Mouse (Mus musculus) heart, embryonic 11.5 days (tissue): Measurements from ENCODE around the gene Gm20388. TPM values are rescaled to one million over a fixed set of nuclear protein-coding genes. Genes with fewer than 3 reads are reported as not detected.
A peak's percentile ranks its signal among the peaks of the same experiment; 100 is the strongest.

Source experiments
- ATAC-seq: fragments of 200-750 bp; cut with Nextera tagmentation; replicated peaks from 2 replicates; pipeline ENCODE4 v1.8.0; 2017; ENCODE audit warnings: moderate library complexity; ENCODE audit not compliant: insufficient number of reproducible peaks, low FRiP score, low TSS enrichment
- H3K27ac ChIP-seq: fragments of 300-500 bp; sonication (generic); 2 replicates; pipeline ENCODE4 v1.5.1; 2014; ENCODE audit warnings: mild to moderate bottlenecking, low read depth, low read length
- H3K27me3 ChIP-seq: fragments of 300-500 bp; sonication (generic); 2 replicates; pipeline ENCODE4 v1.6.1; 2014; ENCODE audit warnings: mild to moderate bottlenecking, low read length, mixed read lengths; ENCODE audit not compliant: control insufficient read depth, insufficient read depth
- H3K36me3 ChIP-seq: fragments of 300-500 bp; sonication (generic); 2 replicates; pipeline ENCODE4 v1.6.1; 2014; ENCODE audit warnings: mild to moderate bottlenecking, low read length, moderate library complexity, mixed read lengths; ENCODE audit not compliant: control insufficient read depth, insufficient read depth
- H3K4me1 ChIP-seq: fragments of 300-500 bp; sonication (generic); 2 replicates; pipeline ENCODE4 v1.6.1; 2014; ENCODE audit warnings: low read length; ENCODE audit not compliant: control insufficient read depth, insufficient read depth
- H3K4me2 ChIP-seq: fragments of 300-500 bp; sonication (generic); 2 replicates; pipeline ENCODE4 v1.6.1; 2014; ENCODE audit warnings: mild to moderate bottlenecking, moderate library complexity
- H3K4me3 ChIP-seq: fragments of 300-500 bp; sonication (generic); 2 replicates; pipeline ENCODE4 v1.5.1; 2014; ENCODE audit warnings: low read depth, low read length
- H3K9ac ChIP-seq: fragments of 300-500 bp; sonication (generic); 2 replicates; pipeline ENCODE4 v1.6.1; 2014; ENCODE audit warnings: mild to moderate bottlenecking, low read depth, low read length, moderate library complexity
- H3K9me3 ChIP-seq: fragments of 300-500 bp; sonication (generic); replicated peaks from 2 replicates; pipeline ENCODE4 v1.6.1; 2016; ENCODE audit warnings: low read length; ENCODE audit not compliant: control insufficient read depth
- WGBS: fragments of 180-500 bp; shearing (Covaris S2); extraction: QIAGEN DNeasy Blood & Tissue Kit; methylation state at CpG from one replicate; pipeline ENCODE4 v1.1.7; 2014; ENCODE audit not compliant: insufficient replicate concordance; 5-methylcytosine and 5-hydroxymethylcytosine counted together
- polyA plus RNA-seq: library from polyadenylated mRNA; unstranded; fragments of >200 nt; fragmentation: Nextera tagmentation; extraction: Ambion mirVana; gene quantifications from 2 replicates; pipeline ENCODE4 v1.2.1, GENCODE M21; 2014

Gene Gm20388
- polyA plus RNA-seq, 1 experiment from 2014 or later, result 6.4 TPM

- no peak overlapping the region for H3K4me3 ChIP-seq
- peak overlapping the region; percentile 75 for H3K27ac ChIP-seq
- H3K9me3 ChIP-seq, result no peaks in the 10 kb centered on the region
- peak overlapping the region; percentile 2; the same call in 1 of the 2 replicates for H3K4me2 ChIP-seq
- ATAC-seq, result no peak
- peaks cover 81% of the 10 kb centered on the region for H3K4me1 ChIP-seq
- WGBS, result 43% methylated on average over 16 of the region's 16 CpGs
- H3K27me3 ChIP-seq, result no peaks in the 10 kb centered on the region
- no peaks in the 10 kb centered on the region for H3K36me3 ChIP-seq
- peak overlapping the region; percentile 40; the same call in 1 of the 2 replicates for H3K9ac ChIP-seq
Observed at GRCm38 (mm10) chr8:120530954-120531656, 620.5 kb downstream of the Gm20388 start.

DNA sequence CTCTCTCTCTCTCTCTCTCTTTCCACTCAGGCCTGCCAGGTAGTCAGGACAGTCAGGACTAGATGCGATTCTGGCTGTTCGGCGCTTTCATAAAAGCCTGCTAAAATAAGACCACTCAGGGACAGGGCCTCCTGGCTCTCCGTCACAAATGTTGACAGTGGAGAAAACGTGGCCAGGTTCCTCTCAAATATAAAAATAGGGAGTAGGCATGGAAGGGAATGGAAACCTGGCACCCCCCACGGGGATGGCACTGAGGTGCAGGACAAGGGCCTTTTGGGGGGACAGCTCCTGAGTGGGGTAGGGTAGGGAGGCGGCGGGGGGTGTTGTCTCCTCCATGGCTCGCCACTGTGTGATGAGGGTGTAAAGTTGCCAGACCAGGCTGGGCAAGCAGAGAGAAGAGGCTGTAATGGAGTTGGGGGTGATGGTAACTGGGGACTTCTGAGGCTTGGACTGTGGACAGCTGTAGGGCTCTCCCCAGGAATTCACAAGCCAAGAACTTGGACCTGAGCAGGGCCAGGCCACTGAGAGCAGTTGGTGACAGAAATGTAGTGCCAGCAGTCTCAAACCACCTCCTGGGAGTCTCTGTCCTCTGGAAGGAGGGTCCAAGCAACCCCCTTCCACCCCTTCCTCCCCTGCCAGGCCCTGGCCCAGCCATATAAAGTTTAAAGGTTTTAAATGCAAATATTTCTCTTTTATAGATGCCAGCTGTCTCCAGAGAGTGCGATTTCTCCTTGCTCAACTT is 621.3 kb downstream of the Gm20388 start:
- no peak overlapping the region for H3K4me3 ChIP-seq
- H3K9me3 ChIP-seq, result no peaks in the 10 kb centered on the region
- no peaks in the 10 kb centered on the region for H3K36me3 ChIP-seq
- ATAC-seq, result no peak
- no peaks in the 10 kb centered on the region for H3K27me3 ChIP-seq
- H3K9ac ChIP-seq, result peak overlapping the region; percentile 40; the same call in 1 of the 2 replicates
- peaks cover 80% of the 10 kb centered on the region for H3K4me1 ChIP-seq
- H3K4me2 ChIP-seq, result peak overlapping the region; percentile 63; the same call in 1 of the 2 replicates
- 48% methylated on average over 10 of the region's 10 CpGs for WGBS
- H3K27ac ChIP-seq, result peak overlapping the region; percentile 75

- H3K27ac ChIP-seq, result peak overlapping the region; percentile 75
- peak overlapping the region; percentile 63 for H3K4me2 ChIP-seq
- H3K9me3 ChIP-seq, result no peaks in the 10 kb centered on the region
- 0 out of 2 replicates have a peak, but pooled peaks have one; percentile 11 for ATAC-seq
- 5% methylated on average over 29 of the region's 29 CpGs for WGBS
- peak overlapping the region; percentile 56 for H3K9ac ChIP-seq
- H3K27me3 ChIP-seq, result no peaks in the 10 kb centered on the region
- H3K36me3 ChIP-seq, result no peaks in the 10 kb centered on the region
- peak overlapping the region; percentile 25; the same call in 1 of the 2 replicates for H3K4me3 ChIP-seq
- H3K4me1 ChIP-seq, result peaks cover 74% of the 10 kb centered on the region
Observed at GRCm38 (mm10) chr8:120532517-120533215, 622.0 kb downstream of the Gm20388 start.

GRCm38 (mm10) chr8:120533380-120533779 is 622.7 kb downstream of the Gm20388 start:
- H3K27me3 ChIP-seq, result no peaks in the 10 kb centered on the region
- H3K36me3 ChIP-seq, result no peaks in the 10 kb centered on the region
- H3K4me2 ChIP-seq, result peak overlapping the region; percentile 63
- peaks cover 72% of the 10 kb centered on the region for H3K4me1 ChIP-seq
- H3K27ac ChIP-seq, result no peak overlapping the region; the same call in 1 of the 2 replicates
- peak overlapping the region; percentile 56 for H3K9ac ChIP-seq
- no peaks in the 10 kb centered on the region for H3K9me3 ChIP-seq
- WGBS, result 49% methylated on average over 3 of the region's 3 CpGs
- no peak overlapping the region for H3K4me3 ChIP-seq
- no peak for ATAC-seq

- Histone ChIP-seq H3K4me2 (peak overlapping the region; percentile 19; the same call in 1 of the 2 replicates), H3K36me3 (no peaks in the 10 kb centered on the region), H3K9ac (peak overlapping the region; percentile 34; the same call in 1 of the 2 replicates), H3K4me3 (no peak overlapping the region), H3K27me3 (no peaks in the 10 kb centered on the region), H3K9me3 (no peaks in the 10 kb centered on the region), H3K4me1 (peaks cover 73% of the 10 kb centered on the region), H3K27ac (no peak overlapping the region)
- WGBS, result 50% methylated on average over 8 of the region's 8 CpGs
- ATAC-seq, result no peak
Observed at GRCm38 (mm10) chr8:120534080-120534479, 623.4 kb downstream of the Gm20388 start.

DNA sequence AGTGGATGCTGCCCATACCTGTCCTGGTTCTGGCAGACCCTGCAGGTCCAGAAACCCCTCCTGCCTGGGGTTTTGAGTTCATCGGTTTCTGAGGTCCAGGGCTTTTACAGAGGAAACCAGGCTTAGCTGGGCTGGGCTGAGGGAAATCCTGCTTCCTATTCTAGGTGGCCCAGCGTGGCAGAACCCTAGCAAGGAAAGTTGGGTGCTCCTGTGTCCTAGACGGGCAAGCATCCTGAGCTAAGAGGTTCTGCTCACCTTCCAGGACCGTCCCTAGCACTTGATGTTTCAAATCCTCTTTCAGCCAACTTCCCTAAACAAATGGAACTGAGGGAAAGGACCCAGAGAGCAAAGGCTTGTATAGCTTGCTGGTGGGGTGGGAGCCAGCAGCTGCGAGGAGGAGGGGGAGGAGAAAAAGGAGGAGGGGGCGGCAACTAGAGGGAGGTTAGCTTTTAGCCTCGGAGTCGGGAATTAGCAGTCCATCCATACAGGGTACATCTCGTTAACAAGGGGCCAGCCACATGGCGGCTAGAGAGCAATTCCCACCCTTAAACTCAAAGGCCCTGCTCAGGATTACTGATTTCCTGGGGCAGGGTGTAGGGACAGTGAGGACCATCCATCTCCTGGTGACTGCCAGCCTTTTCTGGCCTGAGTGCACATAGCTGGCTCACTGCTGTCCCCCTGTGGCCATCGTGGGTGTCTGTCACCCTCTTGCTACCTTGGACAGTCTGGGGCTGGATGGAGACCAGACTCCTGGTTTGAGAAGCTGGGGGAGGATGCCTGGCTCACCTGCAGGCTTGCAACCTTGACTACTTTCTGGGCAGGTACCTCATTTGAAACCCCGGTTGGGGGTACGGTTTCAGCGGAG is 624.1 kb downstream of the Gm20388 start:
- Histone ChIP-seq H3K9me3 (no peaks in the 10 kb centered on the region), H3K4me3 (no peak overlapping the region), H3K27ac (no peak overlapping the region), H3K27me3 (no peaks in the 10 kb centered on the region), H3K4me2 (peak overlapping the region; percentile 99; the same call in 1 of the 2 replicates), H3K4me1 (peaks cover 76% of the 10 kb centered on the region), H3K9ac (peak overlapping the region; percentile 34; the same call in 1 of the 2 replicates), H3K36me3 (no peaks in the 10 kb centered on the region)
- ATAC-seq, result peak; percentile 47
- WGBS, result 14% methylated on average over 14 of the region's 14 CpGs

- peak overlapping the region; percentile 95 for H3K27ac ChIP-seq
- peak overlapping the region; percentile 84 for H3K9ac ChIP-seq
- H3K36me3 ChIP-seq, result no peaks in the 10 kb centered on the region
- H3K4me3 ChIP-seq, result peak overlapping the region; percentile 77
- no peaks in the 10 kb centered on the region for H3K27me3 ChIP-seq
- WGBS, result under 1% methylated on average over 76 of the region's 79 CpGs
- no peak for ATAC-seq
- H3K9me3 ChIP-seq, result no peaks in the 10 kb centered on the region
- peaks cover 85% of the 10 kb centered on the region for H3K4me1 ChIP-seq
- peak overlapping the region; percentile 99 for H3K4me2 ChIP-seq
Observed at GRCm38 (mm10) chr8:120535452-120536305, 625.0 kb downstream of the Gm20388 start.
